Mouse (Mus musculus): Measurements from ENCODE around the gene Inafm2. TPM values are rescaled to one million over a fixed set of nuclear protein-coding genes. Genes with fewer than 3 reads are reported as not detected.

Inafm2 gene
- polyA plus RNA-seq, 1 experiment from 2014 or later, result 25.2 TPM

GRCm38 (mm10) chr2:118749341-118749884 lies 3.9 kb downstream of the Inafm2 start:
- 0 out of 2 replicates have a peak overlapping the region, but pooled peaks have one; percentile 9 for H3K9ac ChIP-seq
- peaks cover 49% of the 10 kb centered on the region for H3K4me1 ChIP-seq
- peak overlapping the region; percentile 29 for H3K4me2 ChIP-seq (replicated peaks)
- no peak overlapping the region for H3K27ac ChIP-seq
- H3K27me3 ChIP-seq (replicated peaks), result peaks cover 7% of the 10 kb centered on the region
- WGBS, result 20% methylated on average over 10 of the region's 10 CpGs
- no peak for ATAC-seq (ENCODE audit: low FRiP score, low read depth)
- H3K9me3 ChIP-seq, result no peaks in the 10 kb centered on the region
- H3K36me3 ChIP-seq, result no peaks in the 10 kb centered on the region
- no peak overlapping the region for H3K4me3 ChIP-seq

GRCm38 (mm10) chr2:118750476-118750875 lies 4.9 kb downstream of the Inafm2 start:
- Histone ChIP-seq H3K9me3 (no peaks in the 10 kb centered on the region), H3K36me3 (no peaks in the 10 kb centered on the region), H3K4me3 (no peak overlapping the region), H3K9ac (no peak overlapping the region), H3K4me2 (replicated peaks) (peak overlapping the region; percentile 29; the same call in 1 of the 2 replicates), H3K27me3 (replicated peaks) (0 out of 2 replicates have a peak, but pooled peaks cover 3% of the 10 kb centered on the region), H3K27ac (no peak overlapping the region), H3K4me1 (peaks cover 42% of the 10 kb centered on the region)
- 75% methylated on average over 8 of the region's 8 CpGs for WGBS
- no peak for ATAC-seq (ENCODE audit: low FRiP score, low read depth)

GRCm38 (mm10) chr2:118751896-118752791 lies 6.6 kb downstream of the Inafm2 start:
- Histone ChIP-seq H3K9ac (no peak overlapping the region), H3K9me3 (no peaks in the 10 kb centered on the region), H3K4me3 (no peak overlapping the region), H3K4me2 (replicated peaks) (no peak overlapping the region), H3K27me3 (replicated peaks) (0 out of 2 replicates have a peak, but pooled peaks cover 3% of the 10 kb centered on the region), H3K36me3 (no peaks in the 10 kb centered on the region), H3K4me1 (peaks cover 32% of the 10 kb centered on the region), H3K27ac (no peak overlapping the region)
- ATAC-seq (ENCODE audit: low FRiP score, low read depth), result no peak
- WGBS, result 73% methylated on average over 16 of the region's 16 CpGs

- H3K4me2 ChIP-seq (replicated peaks), result no peak overlapping the region
- H3K4me1 ChIP-seq, result peaks cover 26% of the 10 kb centered on the region
- no peak overlapping the region for H3K9ac ChIP-seq
- no peaks in the 10 kb centered on the region for H3K9me3 ChIP-seq
- no peaks in the 10 kb centered on the region for H3K36me3 ChIP-seq
- no peak overlapping the region for H3K27ac ChIP-seq
- WGBS, result 78% methylated on average over 4 of the region's 4 CpGs
- H3K27me3 ChIP-seq (replicated peaks), result 0 out of 2 replicates have a peak, but pooled peaks cover 3% of the 10 kb centered on the region
- ATAC-seq (ENCODE audit: low FRiP score, low read depth), result no peak
- no peak overlapping the region for H3K4me3 ChIP-seq
Observed at GRCm38 (mm10) chr2:118752792-118753108, 7.2 kb downstream of the Inafm2 start.

- no peak overlapping the region for H3K9ac ChIP-seq
- H3K27ac ChIP-seq, result no peak overlapping the region
- H3K9me3 ChIP-seq, result no peaks in the 10 kb centered on the region
- no peaks in the 10 kb centered on the region for H3K36me3 ChIP-seq
- H3K4me1 ChIP-seq, result peaks cover 14% of the 10 kb centered on the region
- ATAC-seq (ENCODE audit: low FRiP score, low read depth), result no peak
- H3K4me2 ChIP-seq (replicated peaks), result no peak overlapping the region
- no peak overlapping the region for H3K4me3 ChIP-seq
- H3K27me3 ChIP-seq (replicated peaks), result no peaks in the 10 kb centered on the region
- WGBS, result 86% methylated on average over 5 of the region's 5 CpGs
Observed at GRCm38 (mm10) chr2:118754143-118754542, 8.6 kb downstream of the Inafm2 start.

- Histone ChIP-seq H3K27me3 (replicated peaks) (0 out of 2 replicates have a peak, but pooled peaks cover 2% of the 10 kb centered on the region), H3K4me1 (peaks cover 1% of the 10 kb centered on the region; the same call in 1 of the 2 replicates), H3K36me3 (no peaks in the 10 kb centered on the region), H3K9ac (no peak overlapping the region), H3K4me3 (no peak overlapping the region), H3K27ac (no peak overlapping the region), H3K9me3 (no peaks in the 10 kb centered on the region), H3K4me2 (replicated peaks) (no peak overlapping the region)
- 85% methylated on average over 6 of the region's 6 CpGs for WGBS
- no peak for ATAC-seq (ENCODE audit: low FRiP score, low read depth)
Observed at GRCm38 (mm10) chr2:118755407-118755806, 9.8 kb downstream of the Inafm2 start.

- H3K36me3 ChIP-seq, result no peaks in the 10 kb centered on the region
- H3K27me3 ChIP-seq (replicated peaks), result peaks cover 4% of the 10 kb centered on the region; the same call in 1 of the 2 replicates
- H3K27ac ChIP-seq, result no peak overlapping the region
- H3K9ac ChIP-seq, result no peak overlapping the region
- no peak overlapping the region for H3K4me2 ChIP-seq (replicated peaks)
- ATAC-seq (ENCODE audit: low FRiP score, low read depth), result no peak
- WGBS, result 79% methylated on average over 4 of the region's 4 CpGs
- no peaks in the 10 kb centered on the region for H3K9me3 ChIP-seq
- H3K4me3 ChIP-seq, result no peak overlapping the region
- peaks cover 3% of the 10 kb centered on the region for H3K4me1 ChIP-seq
Observed at GRCm38 (mm10) chr2:118756103-118756502, 10.5 kb downstream of the Inafm2 start.

- no peak overlapping the region for H3K9ac ChIP-seq
- ATAC-seq (ENCODE audit: low FRiP score, low read depth), result no peak
- WGBS, result 13% methylated on average over 8 of the region's 8 CpGs
Observed at GRCm38 (mm10) chr2:118759828-118760227, 14.3 kb downstream of the Inafm2 start.

GRCm38 (mm10) chr2:118760311-118761025 lies 14.9 kb downstream of the Inafm2 start:
- no peaks in the 10 kb centered on the region for H3K9me3 ChIP-seq
- WGBS, result 83% methylated on average over 11 of the region's 11 CpGs

More at GRCm38 (mm10) chr2:118759828-118760227, 14.3 kb downstream of the Inafm2 start:
- Histone ChIP-seq H3K9me3 (no peaks in the 10 kb centered on the region), H3K27me3 (replicated peaks) (peaks cover 4% of the 10 kb centered on the region; the same call in 1 of the 2 replicates), H3K4me2 (replicated peaks) (no peak overlapping the region), H3K4me1 (peaks cover 29% of the 10 kb centered on the region), H3K27ac (no peak overlapping the region), H3K4me3 (no peak overlapping the region), H3K36me3 (no peaks in the 10 kb centered on the region)

GRCm38 (mm10) chr2:118761358-118761757 lies 15.8 kb downstream of the Inafm2 start:
- ATAC-seq (ENCODE audit: low FRiP score, low read depth), result no peak
- Histone ChIP-seq H3K4me3 (no peak overlapping the region; the same call in 1 of the 2 replicates), H3K27me3 (replicated peaks) (peaks cover 4% of the 10 kb centered on the region; the same call in 1 of the 2 replicates), H3K9me3 (no peaks in the 10 kb centered on the region), H3K4me2 (replicated peaks) (peak overlapping the region; percentile 52), H3K4me1 (peaks cover 29% of the 10 kb centered on the region), H3K9ac (peak overlapping the region; percentile 51; the same call in 1 of the 2 replicates), H3K27ac (peak overlapping the region; percentile 94), H3K36me3 (no peaks in the 10 kb centered on the region)
- WGBS, result 81% methylated on average over 12 of the region's 12 CpGs

More at GRCm38 (mm10) chr2:118760311-118761025, 14.9 kb downstream of the Inafm2 start:
- no peaks in the 10 kb centered on the region for H3K36me3 ChIP-seq
- no peak overlapping the region for H3K27ac ChIP-seq
- H3K4me3 ChIP-seq, result no peak overlapping the region
- no peak overlapping the region for H3K4me2 ChIP-seq (replicated peaks)
- no peak for ATAC-seq (ENCODE audit: low FRiP score, low read depth)
- peaks cover 4% of the 10 kb centered on the region; the same call in 1 of the 2 replicates for H3K27me3 ChIP-seq (replicated peaks)
- H3K9ac ChIP-seq, result 0 out of 2 replicates have a peak overlapping the region, but pooled peaks have one; percentile 29
- H3K4me1 ChIP-seq, result peaks cover 29% of the 10 kb centered on the region

- Histone ChIP-seq H3K36me3 (no peaks in the 10 kb centered on the region), H3K27me3 (replicated peaks) (peaks cover 4% of the 10 kb centered on the region; the same call in 1 of the 2 replicates), H3K4me2 (replicated peaks) (peak within 1 kb of the TSS; percentile 52), H3K9me3 (no peaks in the 10 kb centered on the region), H3K27ac (peak within 1 kb of the TSS; percentile 94), H3K4me3 (peak within 1 kb of the TSS; percentile 12; the same call in 1 of the 2 replicates), H3K4me1 (peaks cover 29% of the 10 kb centered on the region), H3K9ac (peak within 1 kb of the TSS; percentile 51)
- WGBS, result 4% methylated on average over 29 of the region's 29 CpGs
- ATAC-seq (ENCODE audit: low FRiP score, low read depth), result peak; percentile 75
Observed at GRCm38 (mm10) chr2:118761906-118762783, 16.6 kb downstream of the Inafm2 start, which contains the start of gene Ccdc9b. Gene Ccdc9b (minus strand): TSS chr2:118762661.

Measured in neural tube, embryonic 12.5 days (tissue).